23 mouse cellular contexts compared by ENCODE assay signal in the genomic region with DNA sequence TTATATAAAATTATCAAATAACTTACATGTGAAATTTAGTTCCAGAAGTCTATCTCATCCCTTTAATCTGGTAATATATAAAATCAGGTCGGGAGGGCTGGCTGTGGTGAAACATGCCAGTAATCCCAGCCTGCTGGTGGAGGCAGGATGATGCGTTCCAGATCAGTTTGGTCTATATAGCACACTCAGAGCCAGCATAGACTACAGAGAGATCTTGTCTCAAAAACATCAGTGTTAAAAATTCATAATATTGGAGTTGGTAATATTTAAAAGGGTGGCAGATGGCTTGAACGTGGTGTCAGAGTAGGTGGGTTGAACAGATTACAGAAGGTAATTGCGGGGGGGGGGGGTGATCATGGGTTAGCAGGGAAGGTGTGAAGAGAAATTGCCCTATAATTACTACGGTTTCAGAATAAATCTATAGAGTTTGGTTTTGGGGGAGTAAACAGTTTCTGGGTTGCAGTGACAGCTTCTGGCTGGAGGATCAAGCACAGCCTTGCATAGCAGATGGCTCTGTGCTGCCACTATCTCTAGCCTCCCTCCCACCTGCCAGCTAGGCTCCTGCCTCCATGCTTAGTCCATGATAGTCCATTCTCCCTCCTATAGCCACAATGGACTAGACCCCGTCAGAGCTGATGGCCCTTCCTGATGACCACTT. TPM values are rescaled to one million over a fixed set of nuclear protein-coding genes. Genes with fewer than 3 reads are reported as not detected.
A peak's percentile ranks its signal among the peaks of the same experiment; 100 is the strongest.
DNase-seq lines count a peak whose midpoint lies in the region; ATAC-seq and TF ChIP-seq lines count a peak whose summit lies in the region.
"Had no signal": no experiment of that assay in that cellular context is flagged by ENCODE, and none has a peak within 500 bp of the region (broad histone marks: within the 10 kb centered on the region; RNA-seq: fewer than 3 reads in every experiment).

No protein-coding gene starts in this region.

- no peak overlapping the region for H3K4me3 ChIP-seq in cerebellum, adult 2 months (replicated peaks; ENCODE audit: insufficient read depth, low read depth, low read length)
- peak overlapping the region; percentile 67 for H3K4me3 ChIP-seq in megakaryocyte, embryonic 14.5 days (replicated peaks)
- H3K4me3 ChIP-seq: embryonic facial prominence, embryonic 15.5 days; erythroblast, embryonic 14.5 days; heart, embryonic 10.5 days; hindbrain, embryonic 13.5 days had no signal

- no peaks in the 10 kb centered on the region; the same call in 1 of the 2 replicates for H3K4me1 ChIP-seq in cerebellum, adult 2 months (ENCODE audit: control insufficient read depth, insufficient read depth, low read length)
- H3K4me1 ChIP-seq in megakaryocyte, embryonic 14.5 days: peaks cover 12% of the 10 kb centered on the region
- H3K4me1 ChIP-seq: hindbrain, embryonic 13.5 days had no signal

- peaks cover 3% of the 10 kb centered on the region; the same call in 1 of the 2 replicates for H3K9me3 ChIP-seq in megakaryocyte, embryonic 14.5 days
- H3K9me3 ChIP-seq: embryonic facial prominence, embryonic 15.5 days; G1E; heart, embryonic 10.5 days; hindbrain, embryonic 13.5 days had no signal

- H3K27me3 ChIP-seq in cerebellum, adult 2 months (ENCODE audit: control insufficient read depth, insufficient read depth, low read length): no peaks in the 10 kb centered on the region
- H3K27me3 ChIP-seq in megakaryocyte, embryonic 14.5 days (replicated peaks): peaks cover 38% of the 10 kb centered on the region
- H3K27me3 ChIP-seq: embryonic facial prominence, embryonic 15.5 days; hindbrain, embryonic 13.5 days had no signal

- H3K27ac ChIP-seq in cerebellum, adult 2 months (ENCODE audit: insufficient read depth, low read length): no peak overlapping the region
- H3K27ac ChIP-seq: embryonic facial prominence, embryonic 15.5 days; heart, embryonic 10.5 days; hindbrain, embryonic 13.5 days; hindbrain, postnatal 0 days had no signal

- H3K36me3 ChIP-seq in megakaryocyte, embryonic 14.5 days (replicated peaks; ENCODE audit: low read length): no peaks in the 10 kb centered on the region
- H3K36me3 ChIP-seq: embryonic facial prominence, embryonic 15.5 days; G1E; heart, embryonic 10.5 days; hindbrain, embryonic 13.5 days had no signal

- ATAC-seq in frontal cortex, adult (ENCODE audit: low TSS enrichment): peak; percentile 41; the same call in 1 of the 2 replicates
- ATAC-seq in megakaryocyte, adult 5-6 weeks (ENCODE audit: poor library complexity, severe bottlenecking): no peak
- no peak for ATAC-seq in megakaryocyte progenitor cell, adult 5-6 weeks (replicated peaks; ENCODE audit: poor library complexity)
- ATAC-seq: CD4-positive, CD25-positive, alpha-beta regulatory T cell, adult 4 months; hindbrain, postnatal 0 days had no signal

- no peak for TF ChIP-seq POLR2A in cerebellum, adult 2 months (IDR thresholded peaks at IDR 0.05; ENCODE audit: borderline replicate concordance, insufficient read depth, low read length)

- no peak for TF ChIP-seq CTCF in cerebellum, adult 2 months (IDR thresholded peaks at IDR 0.05; ENCODE audit: borderline replicate concordance, insufficient read depth, low read depth, low read length)

- peak; percentile 26 to 32 for DNase-seq in cerebellum, postnatal 10 days
- no peak for DNase-seq in cerebellum, adult 2 months
- no peak for DNase-seq in frontal cortex, postnatal 14 days (ENCODE audit: low spot score in 2 of 2)
- DNase-seq: adrenal gland, adult 8-10 months; B cell, adult 2 months; cerebellum, adult 18-20 months; embryo, embryonic 11 days; gastrocnemius, postnatal 10 days; heart, adult 18-20 months; heart, postnatal 10 days; heart, postnatal 4 days; kidney, adult 11 months had no signal

- WGBS in cerebellum, adult 2 months: 68% methylated on average over 6 of the region's 6 CpGs

RNA-seq across cellular contexts. Expression of a gene that starts 20.3 kb away (rescaled TPM):
- 72.9 and 77.1 TPM in 2 replicates for polyA plus RNA-seq in cerebellum, adult 2 months (2012; rRNA removed)
- 2.2 TPM in 1 of 2 replicates, not detected in the other for polyA plus RNA-seq in megakaryocyte, embryonic 14.5 days (2012; ENCODE audit: insufficient read depth, low replicate concordance)
- total RNA-seq in megakaryocyte, adult 5-6 weeks (2015): 52.3 and 52.8 TPM in 2 replicates
- 26.4 and 36.1 TPM in 2 replicates for total RNA-seq in megakaryocyte, adult 5-6 weeks (2017)
- total RNA-seq in megakaryocyte progenitor cell, adult 5-6 weeks (2015): 4.5 and 6.2 TPM in 2 replicates
- 3.6 and 5.2 TPM in 2 replicates for total RNA-seq in megakaryocyte progenitor cell, adult 5-6 weeks (2017)

RNA-seq across cellular contexts. Expression of a gene that starts 38.0 kb away (rescaled TPM):
- 25.0 and 26.5 TPM in 2 replicates for polyA plus RNA-seq in cerebellum, adult 2 months (2012; rRNA removed)
- polyA plus RNA-seq in megakaryocyte, embryonic 14.5 days (2012; ENCODE audit: insufficient read depth, low replicate concordance): 33.2 and 37.0 TPM in 2 replicates
- 16.4 and 18.1 TPM in 2 replicates for total RNA-seq in megakaryocyte, adult 5-6 weeks (2015)
- total RNA-seq in megakaryocyte, adult 5-6 weeks (2017): 13.9 and 18.8 TPM in 2 replicates
- total RNA-seq in megakaryocyte progenitor cell, adult 5-6 weeks (2015): 28.3 and 30.7 TPM in 2 replicates
- total RNA-seq in megakaryocyte progenitor cell, adult 5-6 weeks (2017): 25.3 and 34.4 TPM in 2 replicates

RNA-seq across cellular contexts. Expression of a gene that starts 38.6 kb away (rescaled TPM):
- polyA plus RNA-seq in cerebellum, adult 2 months (2012; rRNA removed): 22.8 and 23.6 TPM in 2 replicates
- 2.9 TPM in 1 of 2 replicates, not detected in the other for polyA plus RNA-seq in megakaryocyte, embryonic 14.5 days (2012; ENCODE audit: insufficient read depth, low replicate concordance)
- total RNA-seq in megakaryocyte, adult 5-6 weeks (2015): 11.2 and 17.8 TPM in 2 replicates
- total RNA-seq in megakaryocyte, adult 5-6 weeks (2017): 51.6 and 53.3 TPM in 2 replicates
- total RNA-seq in megakaryocyte progenitor cell, adult 5-6 weeks (2015): 45.4 and 47.6 TPM in 2 replicates
- total RNA-seq in megakaryocyte progenitor cell, adult 5-6 weeks (2017): 85.2 and 126 TPM in 2 replicates

Comparison
In these comparisons a context has a peak if more than half of its experiments do, and no peak if none do; other contexts are left out.
1. DNase-seq: peak in cerebellum, postnatal 10 days (2 of 2); none in cerebellum, adult 2 months (0 of 2) and frontal cortex, postnatal 14 days (0 of 2).